Mouse (Mus musculus) embryo, embryonic 11 days (tissue): ENCODE measurements around the gene Nav3.
A peak's percentile ranks its signal among the peaks of the same experiment; 100 is the strongest.

Experiments
- DNase-seq: peaks from one replicate; pipeline ENCODE4 v3.0.0-alpha.2; 2015

Gene Nav3

DNA sequence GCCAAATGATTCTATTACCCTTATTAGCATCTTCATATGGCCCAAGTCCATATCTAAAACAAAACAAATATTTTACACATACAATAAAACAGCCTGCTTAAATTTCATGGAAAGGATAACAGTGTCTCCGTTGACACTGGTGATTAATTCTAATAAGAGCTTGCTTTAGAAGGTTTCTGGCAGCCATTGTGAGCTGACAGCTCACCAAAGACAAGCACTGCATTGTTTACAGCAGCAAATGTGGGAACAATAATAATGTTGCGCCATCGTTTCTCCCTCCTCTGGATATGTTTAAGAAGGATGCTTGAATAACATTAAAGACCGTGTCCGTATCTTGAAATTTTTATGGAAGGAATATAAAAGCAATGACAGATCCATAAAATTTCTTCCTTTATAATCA lies 280.1 kb downstream of the Nav3 start:
- DNase-seq: no peak

DNA sequence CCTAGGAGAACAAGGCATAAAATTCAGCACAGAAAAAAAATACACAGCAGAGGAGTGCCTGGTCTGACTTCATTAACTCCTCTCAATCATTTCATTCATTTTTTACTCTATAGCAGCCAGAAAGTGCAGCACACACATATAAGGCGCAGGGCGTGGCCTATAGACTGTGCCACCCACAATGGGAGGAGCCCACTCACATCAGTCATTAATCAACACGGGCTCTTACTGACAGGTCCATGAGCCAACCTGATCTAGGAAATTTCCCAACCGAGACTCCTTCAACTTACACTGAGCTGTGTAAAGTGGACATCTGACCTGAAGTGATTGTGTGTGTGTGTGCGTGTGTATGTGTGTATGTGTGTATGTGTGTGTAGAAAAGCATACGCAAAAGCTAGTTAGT lies 286.6 kb downstream of the Nav3 start:
- DNase-seq: no peak

- no peak for DNase-seq
Observed at GRCm38 (mm10) chr10:110168892-110169291, 287.1 kb downstream of the Nav3 start.

DNA sequence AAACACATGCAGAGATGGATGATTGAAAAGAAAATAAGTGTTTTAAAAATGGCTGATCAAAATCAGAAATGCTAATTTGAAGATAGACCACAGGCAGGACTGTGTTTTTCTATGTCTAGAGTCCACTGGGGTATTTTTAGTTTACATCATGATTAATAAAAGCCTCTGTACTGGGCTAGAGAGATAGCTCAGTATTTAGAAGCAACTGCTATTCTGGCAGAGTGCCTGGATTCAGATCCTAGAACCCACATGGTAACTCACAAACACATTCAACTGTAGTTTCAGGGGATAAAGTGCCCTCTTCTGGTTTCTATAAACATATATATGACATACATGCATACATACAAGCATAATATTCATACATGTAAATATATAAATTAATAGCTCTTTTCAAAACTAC lies 293.4 kb downstream of the Nav3 start:
- no peak for DNase-seq

DNA sequence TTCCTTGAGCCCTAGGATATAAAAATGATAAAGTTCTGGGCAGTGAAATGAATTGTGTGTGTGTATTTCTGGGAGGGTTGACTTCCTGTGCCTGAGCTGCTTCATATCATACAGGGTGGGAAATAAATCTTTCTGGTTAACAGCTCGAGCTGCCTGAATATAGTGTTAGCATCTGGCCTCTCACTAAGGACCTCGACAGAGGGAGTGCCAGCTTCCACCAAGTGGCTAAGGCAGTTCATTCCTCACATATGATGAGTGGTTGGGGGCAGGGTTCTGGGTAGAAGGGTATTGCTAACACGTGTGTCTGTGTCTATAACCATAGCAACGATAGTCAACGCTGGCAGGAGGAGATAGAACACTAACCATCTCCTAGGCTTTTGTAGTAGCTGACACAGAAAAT lies 295.1 kb downstream of the Nav3 start:
- DNase-seq: peak; percentile 12

DNA sequence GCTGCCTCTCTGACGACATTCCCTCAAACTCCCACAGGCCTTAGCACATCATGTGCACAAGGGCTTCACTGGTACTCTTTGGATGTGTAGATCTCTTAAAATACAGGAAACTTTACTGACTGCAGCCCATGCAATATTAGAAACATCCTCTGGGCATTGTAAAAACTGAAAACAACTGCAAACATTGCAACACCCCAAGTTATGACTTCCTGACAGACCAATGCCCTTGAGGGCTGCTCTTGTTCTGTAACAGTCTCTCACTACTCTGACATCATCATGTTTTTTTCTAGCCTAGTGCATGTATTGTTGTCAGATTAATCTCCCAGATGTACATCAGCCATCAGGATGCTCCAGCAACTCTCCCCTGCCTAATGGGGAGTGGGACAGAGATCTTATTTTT lies 296.5 kb downstream of the Nav3 start:
- no peak for DNase-seq

GRCm38 (mm10) chr10:110158122-110158521 lies 297.9 kb downstream of the Nav3 start:
- no peak for DNase-seq

- DNase-seq: no peak
Observed at GRCm38 (mm10) chr10:110156412-110156811, 299.6 kb downstream of the Nav3 start.

DNA sequence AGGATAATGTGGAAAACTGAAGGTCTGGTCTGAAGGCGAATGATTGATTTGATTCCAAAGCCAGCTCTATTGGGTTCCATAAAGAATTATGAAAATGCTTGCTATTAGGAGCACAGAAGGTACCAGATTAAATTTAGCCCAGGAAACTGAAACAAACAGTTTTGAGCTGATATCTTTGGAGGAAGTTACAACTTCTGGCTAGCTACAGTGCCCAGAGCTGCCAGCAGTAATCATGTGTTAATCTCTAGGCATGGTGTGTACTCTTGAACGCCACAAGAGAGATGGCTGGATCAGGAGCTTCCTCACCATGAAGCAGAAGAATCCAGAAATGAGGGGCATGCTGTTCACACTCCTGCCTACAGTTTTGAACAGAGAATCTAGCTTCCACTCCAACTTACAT lies 300.5 kb downstream of the Nav3 start:
- DNase-seq: no peak

- no peak for DNase-seq
Observed at GRCm38 (mm10) chr10:110154873-110155237, 301.1 kb downstream of the Nav3 start.

GRCm38 (mm10) chr10:110154001-110154872 lies 301.8 kb downstream of the Nav3 start:
- no peak for DNase-seq

- no peak for DNase-seq
Observed at GRCm38 (mm10) chr10:110120572-110120971, 335.4 kb downstream of the Nav3 start.

- DNase-seq: no peak
Observed at GRCm38 (mm10) chr10:110117341-110117740, 338.7 kb downstream of the Nav3 start.

GRCm38 (mm10) chr10:110112669-110113458 lies 343.1 kb downstream of the Nav3 start:
- DNase-seq: peak; percentile 14

- no peak for DNase-seq
Observed at GRCm38 (mm10) chr10:110103255-110103654, 352.7 kb downstream of the Nav3 start.

DNA sequence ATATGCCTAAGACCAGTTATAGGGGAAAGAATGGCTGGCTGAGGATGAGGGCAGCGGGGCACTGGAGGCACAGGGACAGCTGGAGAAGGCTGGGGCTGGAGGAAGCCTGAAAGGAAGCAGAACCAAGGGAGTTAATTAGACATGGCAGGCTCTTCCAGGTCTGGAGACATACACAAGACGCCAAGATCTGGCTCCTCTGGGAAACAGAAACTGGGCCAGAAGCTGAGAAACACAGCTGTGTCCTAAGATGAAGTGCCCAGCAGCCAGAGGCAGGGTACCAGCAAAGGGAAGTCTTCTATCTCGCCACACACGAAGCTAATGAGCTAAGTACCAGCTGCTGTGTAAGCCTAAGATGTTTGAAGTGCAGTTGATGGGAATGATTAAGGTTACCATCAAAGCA lies 353.8 kb downstream of the Nav3 start:
- peak; percentile 20 for DNase-seq

DNA sequence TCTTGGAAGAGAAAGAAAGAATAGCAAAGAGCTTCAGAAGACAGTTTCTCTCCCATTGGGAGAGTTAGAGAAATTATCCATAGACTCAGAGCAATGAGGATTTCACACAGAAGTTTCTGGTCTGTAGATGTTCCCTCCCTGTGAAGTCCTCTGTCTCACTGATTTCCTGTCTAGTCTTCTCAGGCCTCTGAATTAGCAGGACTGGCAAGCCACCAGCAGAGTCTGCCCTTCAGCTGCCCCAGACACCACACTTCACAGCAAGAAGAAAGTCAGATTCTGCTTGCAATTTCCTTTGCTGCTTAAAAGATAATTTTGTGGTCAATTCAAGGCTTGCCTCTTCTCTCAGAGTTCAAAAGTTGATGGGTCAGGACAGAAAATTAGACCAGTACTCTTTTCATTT lies 361.6 kb downstream of the Nav3 start:
- DNase-seq: no peak

- no peak for DNase-seq
Observed at GRCm38 (mm10) chr10:110088444-110089061, 367.5 kb downstream of the Nav3 start.

DNA sequence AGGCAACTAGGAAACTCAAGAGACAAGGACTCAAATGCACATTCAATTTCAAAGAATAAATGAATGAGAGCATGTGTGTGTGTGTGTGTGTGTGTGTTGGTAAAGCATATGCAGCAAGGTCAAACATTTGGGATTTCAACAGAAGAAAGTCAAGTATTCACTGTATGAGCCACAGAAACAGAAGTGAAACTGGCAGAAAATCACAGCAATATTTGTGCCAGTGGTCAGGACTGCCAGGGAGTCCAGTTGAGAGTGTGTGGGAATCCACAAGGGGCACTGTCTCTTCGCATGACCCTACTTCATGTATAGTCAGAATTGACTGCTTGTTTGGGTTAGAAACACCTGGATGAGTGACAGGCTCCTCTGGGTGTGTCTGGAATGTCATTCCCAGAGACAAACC lies 370.1 kb downstream of the Nav3 start:
- DNase-seq: no peak

DNA sequence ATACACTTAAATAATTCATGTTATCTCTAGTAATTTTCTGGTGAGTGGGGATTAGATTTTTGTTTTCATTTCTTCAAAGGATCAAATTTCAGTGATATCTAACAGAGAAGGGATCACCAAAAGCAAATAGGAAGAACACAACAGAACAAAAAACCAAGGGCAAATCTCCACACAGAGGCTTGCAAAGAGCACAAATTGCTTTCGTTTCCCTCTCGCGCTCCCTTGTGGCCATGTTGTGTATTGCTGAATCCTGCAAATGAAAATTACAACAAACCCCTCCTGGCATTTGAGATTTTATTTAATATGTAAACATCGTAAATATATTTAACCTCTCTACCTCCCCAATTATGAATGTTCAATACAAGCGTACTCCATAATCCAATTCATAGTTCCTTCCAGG lies 370.8 kb downstream of the Nav3 start:
- DNase-seq: peak; percentile 71

DNA sequence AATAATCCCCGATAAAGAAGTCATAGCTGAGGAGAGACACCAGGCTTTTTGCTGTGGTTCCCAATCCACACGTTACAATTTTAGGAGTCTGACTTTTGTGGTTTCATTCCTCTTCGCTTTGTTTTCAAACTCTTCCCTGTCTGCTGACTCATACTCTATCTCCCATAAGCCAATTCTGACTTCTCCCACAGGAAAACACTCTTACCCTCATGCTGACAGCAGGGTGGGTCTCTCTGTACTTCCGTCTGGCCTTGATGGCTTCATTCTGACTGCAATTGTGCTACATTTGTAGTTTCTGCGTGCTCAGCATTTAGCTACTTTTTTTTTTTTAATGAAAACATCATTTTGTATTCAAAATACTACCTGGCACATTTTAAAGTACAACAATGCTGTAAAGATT lies 379.4 kb downstream of the Nav3 start:
- no peak for DNase-seq

DNA sequence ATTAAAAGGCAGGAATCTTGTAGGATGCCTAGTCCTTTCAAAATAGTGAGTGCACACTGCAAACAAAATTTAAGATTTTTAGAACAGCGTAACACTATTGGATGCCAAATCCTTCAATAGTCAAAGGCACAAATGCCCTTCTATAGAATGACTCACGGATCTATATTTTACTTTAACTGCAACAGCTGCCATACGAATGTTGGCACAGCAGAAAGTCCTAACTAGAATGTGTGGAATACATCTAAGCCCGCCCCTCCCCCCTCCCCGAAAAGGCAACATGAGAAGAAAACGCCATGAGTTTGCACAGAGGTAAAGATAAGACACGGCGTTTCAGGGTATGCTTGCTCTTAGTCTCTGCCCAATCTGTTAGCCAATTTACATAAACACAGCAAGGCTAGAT lies 383.6 kb downstream of the Nav3 start:
- DNase-seq: no peak

- no peak for DNase-seq
Observed at GRCm38 (mm10) chr10:110061166-110061565, 394.8 kb downstream of the Nav3 start.

DNA sequence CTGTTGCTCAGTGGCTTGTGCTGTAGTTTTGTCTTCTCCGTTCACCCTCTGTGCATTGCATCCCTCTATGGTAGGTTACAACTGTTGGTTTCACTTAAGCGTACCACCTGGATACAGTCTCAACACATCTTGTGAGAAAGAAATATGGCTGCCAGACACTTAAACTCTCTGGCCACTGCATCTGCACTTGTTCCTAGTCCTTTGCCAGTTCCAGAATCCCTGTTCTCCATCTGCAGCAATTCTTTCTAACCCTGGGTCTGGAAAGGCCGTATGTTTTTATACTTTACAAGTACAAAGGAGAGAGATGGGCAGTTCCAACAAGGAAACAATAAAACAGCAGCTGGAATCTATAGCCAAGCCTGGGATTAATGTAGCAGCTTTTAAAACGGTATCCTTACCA lies 418.5 kb downstream of the Nav3 start:
- no peak for DNase-seq
